Mouse (Mus musculus): Measurements from ENCODE around the gene Tmx1. TPM values are rescaled to one million over a fixed set of nuclear protein-coding genes. Genes with fewer than 3 reads are reported as not detected.

Gene Tmx1
- polyA plus RNA-seq (2012; rRNA removed): 29.1 and 29.8 TPM in 2 replicates

- peak; percentile 97 to 99 for DNase-seq
- TF ChIP-seq POLR2A (IDR thresholded peaks at IDR 0.05; ENCODE audit: borderline replicate concordance, insufficient read depth, low read length) (peak; percentile 100), CTCF (IDR thresholded peaks at IDR 0.05; ENCODE audit: borderline replicate concordance, insufficient read depth, low read depth, low read length) (no peak)
- peak within 1 kb of the TSS; percentile 98 for H3K4me3 ChIP-seq (replicated peaks; ENCODE audit: insufficient read depth, low read depth, low read length)
- WGBS: under 1% methylated on average over 58 of the region's 58 CpGs
- no peaks in the 10 kb centered on the region; the same call in 1 of the 2 replicates for H3K4me1 ChIP-seq (ENCODE audit: control insufficient read depth, insufficient read depth, low read length)
- H3K27me3 ChIP-seq (ENCODE audit: control insufficient read depth, insufficient read depth, low read length): no peaks in the 10 kb centered on the region
- H3K27ac ChIP-seq (ENCODE audit: insufficient read depth, low read length): peak within 1 kb of the TSS; percentile 89
Measured at GRCm38 (mm10) chr12:70452726-70453645, at the start of gene Tmx1. Tmx1 (plus strand) TSS chr12:70453095.

- no peak for TF ChIP-seq CTCF (IDR thresholded peaks at IDR 0.05; ENCODE audit: borderline replicate concordance, insufficient read depth, low read depth, low read length)
- no peak for TF ChIP-seq POLR2A (IDR thresholded peaks at IDR 0.05; ENCODE audit: borderline replicate concordance, insufficient read depth, low read length)
- peaks cover 7% of the 10 kb centered on the region; the same call in 1 of the 2 replicates for H3K4me1 ChIP-seq (ENCODE audit: control insufficient read depth, insufficient read depth, low read length)
- no peak overlapping the region for H3K27ac ChIP-seq (ENCODE audit: insufficient read depth, low read length)
- 32% methylated on average over 6 of the region's 6 CpGs for WGBS
- no peak overlapping the region for H3K4me3 ChIP-seq (replicated peaks; ENCODE audit: insufficient read depth, low read depth, low read length)
- DNase-seq: peak; percentile 27 to 44
- H3K27me3 ChIP-seq (ENCODE audit: control insufficient read depth, insufficient read depth, low read length): no peaks in the 10 kb centered on the region
Measured at GRCm38 (mm10) chr12:70404327-70404726, 48.6 kb upstream of the Tmx1 start.

- H3K4me1 ChIP-seq (ENCODE audit: control insufficient read depth, insufficient read depth, low read length): peaks cover 7% of the 10 kb centered on the region; the same call in 1 of the 2 replicates
- TF ChIP-seq CTCF (IDR thresholded peaks at IDR 0.05; ENCODE audit: borderline replicate concordance, insufficient read depth, low read depth, low read length) (no peak), POLR2A (IDR thresholded peaks at IDR 0.05; ENCODE audit: borderline replicate concordance, insufficient read depth, low read length) (no peak)
- 87% methylated on average over 1 of the region's 1 CpGs for WGBS
- DNase-seq: no peak
- no peak overlapping the region for H3K27ac ChIP-seq (ENCODE audit: insufficient read depth, low read length)
- H3K27me3 ChIP-seq (ENCODE audit: control insufficient read depth, insufficient read depth, low read length): no peaks in the 10 kb centered on the region
- no peak overlapping the region for H3K4me3 ChIP-seq (replicated peaks; ENCODE audit: insufficient read depth, low read depth, low read length)
Measured at GRCm38 (mm10) chr12:70408396-70408795, 44.5 kb upstream of the Tmx1 start.

GRCm38 (mm10) chr12:70409600-70409999 lies 43.3 kb upstream of the Tmx1 start:
- Histone ChIP-seq H3K27ac (ENCODE audit: insufficient read depth, low read length) (no peak overlapping the region), H3K4me3 (replicated peaks; ENCODE audit: insufficient read depth, low read depth, low read length) (no peak overlapping the region), H3K27me3 (ENCODE audit: control insufficient read depth, insufficient read depth, low read length) (no peaks in the 10 kb centered on the region), H3K4me1 (ENCODE audit: control insufficient read depth, insufficient read depth, low read length) (no peaks in the 10 kb centered on the region; the same call in 1 of the 2 replicates)
- DNase-seq: no peak
- 90% methylated on average over 2 of the region's 2 CpGs for WGBS
- TF ChIP-seq POLR2A (IDR thresholded peaks at IDR 0.05; ENCODE audit: borderline replicate concordance, insufficient read depth, low read length) (no peak), CTCF (IDR thresholded peaks at IDR 0.05; ENCODE audit: borderline replicate concordance, insufficient read depth, low read depth, low read length) (no peak)

- no peaks in the 10 kb centered on the region for H3K4me1 ChIP-seq (ENCODE audit: control insufficient read depth, insufficient read depth, low read length)
- H3K27ac ChIP-seq (ENCODE audit: insufficient read depth, low read length): no peak overlapping the region
- no peak for DNase-seq
- H3K4me3 ChIP-seq (replicated peaks; ENCODE audit: insufficient read depth, low read depth, low read length): no peak overlapping the region
- 95% methylated on average over 1 of the region's 1 CpGs for WGBS
- H3K27me3 ChIP-seq (ENCODE audit: control insufficient read depth, insufficient read depth, low read length): no peaks in the 10 kb centered on the region
- no peak for TF ChIP-seq CTCF (IDR thresholded peaks at IDR 0.05; ENCODE audit: borderline replicate concordance, insufficient read depth, low read depth, low read length)
- TF ChIP-seq POLR2A (IDR thresholded peaks at IDR 0.05; ENCODE audit: borderline replicate concordance, insufficient read depth, low read length): no peak
Measured at GRCm38 (mm10) chr12:70420216-70420615, 32.7 kb upstream of the Tmx1 start.

GRCm38 (mm10) chr12:70421028-70421427 lies 31.9 kb upstream of the Tmx1 start:
- no peak overlapping the region for H3K4me3 ChIP-seq (replicated peaks; ENCODE audit: insufficient read depth, low read depth, low read length)
- TF ChIP-seq CTCF (IDR thresholded peaks at IDR 0.05; ENCODE audit: borderline replicate concordance, insufficient read depth, low read depth, low read length): no peak
- TF ChIP-seq POLR2A (IDR thresholded peaks at IDR 0.05; ENCODE audit: borderline replicate concordance, insufficient read depth, low read length): no peak
- no peaks in the 10 kb centered on the region for H3K4me1 ChIP-seq (ENCODE audit: control insufficient read depth, insufficient read depth, low read length)
- no peak for DNase-seq
- no peak overlapping the region for H3K27ac ChIP-seq (ENCODE audit: insufficient read depth, low read length)
- 79% methylated on average over 3 of the region's 3 CpGs for WGBS
- H3K27me3 ChIP-seq (ENCODE audit: control insufficient read depth, insufficient read depth, low read length): no peaks in the 10 kb centered on the region

- TF ChIP-seq CTCF (IDR thresholded peaks at IDR 0.05; ENCODE audit: borderline replicate concordance, insufficient read depth, low read depth, low read length) (no peak), POLR2A (IDR thresholded peaks at IDR 0.05; ENCODE audit: borderline replicate concordance, insufficient read depth, low read length) (no peak)
- no peak for DNase-seq
- Histone ChIP-seq H3K4me1 (ENCODE audit: control insufficient read depth, insufficient read depth, low read length) (no peaks in the 10 kb centered on the region), H3K4me3 (replicated peaks; ENCODE audit: insufficient read depth, low read depth, low read length) (no peak overlapping the region), H3K27me3 (ENCODE audit: control insufficient read depth, insufficient read depth, low read length) (no peaks in the 10 kb centered on the region), H3K27ac (ENCODE audit: insufficient read depth, low read length) (no peak overlapping the region)
- 56% methylated on average over 9 of the region's 9 CpGs for WGBS
Measured at GRCm38 (mm10) chr12:70422322-70423118, 30.4 kb upstream of the Tmx1 start.

All from cerebellum, adult 2 months (tissue).